Mouse (Mus musculus) central nervous system, embryonic 14 days (tissue): ENCODE data around the gene Olfr1184. TPM values are rescaled to one million over a fixed set of nuclear protein-coding genes. Genes with fewer than 3 reads are reported as not detected.

ENCODE experiments used
- polyA plus RNA-seq: library from polyadenylated mRNA; depleted of rRNA; stranded (reverse); fragments of >200 nt; gene quantifications from 2 replicates; pipeline ENCODE4 v1.2.3, GENCODE M21; 2012; rRNA removed

The Olfr1184 gene
- not detected in 2 replicates for polyA plus RNA-seq

DNA sequence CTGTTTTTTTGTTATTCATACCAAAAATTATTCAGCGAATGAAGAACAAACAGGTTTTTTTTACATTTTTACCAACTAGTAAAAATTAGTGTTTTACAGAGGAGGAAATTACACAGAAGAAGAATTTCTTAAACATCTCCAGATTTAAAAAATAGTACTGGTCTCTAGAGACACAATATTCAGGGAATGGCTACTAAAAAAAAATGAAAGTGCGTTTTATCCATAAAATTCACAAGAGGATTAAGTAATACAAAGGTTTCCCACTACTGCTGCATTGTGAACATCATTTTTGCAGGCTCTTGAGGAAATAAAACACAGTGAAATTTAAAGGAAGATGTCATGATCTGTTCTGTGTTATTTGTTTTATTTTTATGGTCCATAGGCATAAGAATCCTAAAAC lies at the start of gene Olfr1184:
Gene Olfr1184, plus strand, starts transcription at position 301 of the 400 bp plus-strand sequence.

DNA sequence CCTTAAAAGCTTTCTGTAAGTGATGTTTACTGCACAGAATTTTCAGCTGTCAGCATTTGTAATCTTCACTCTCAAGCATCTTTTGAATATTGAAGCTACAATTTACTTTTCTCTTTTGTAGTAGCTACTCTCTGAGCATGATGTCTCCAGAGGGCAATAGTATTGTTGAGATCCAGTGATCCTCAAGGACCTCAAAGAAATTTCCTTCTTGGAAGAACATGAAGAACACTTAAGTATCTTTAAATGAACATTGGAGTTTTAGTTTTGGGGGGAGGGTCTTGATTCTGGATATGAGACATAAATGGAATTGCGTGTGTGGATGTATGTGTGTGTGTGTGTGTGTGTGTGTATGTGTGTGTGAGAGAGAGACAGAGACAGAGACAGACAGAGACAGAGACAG lies 34.4 kb upstream of the Olfr1184 start, which contains the start of gene Gm13757:
Gene Gm13757, minus strand, starts transcription at position 101 of the 400 bp plus-strand sequence.

DNA sequence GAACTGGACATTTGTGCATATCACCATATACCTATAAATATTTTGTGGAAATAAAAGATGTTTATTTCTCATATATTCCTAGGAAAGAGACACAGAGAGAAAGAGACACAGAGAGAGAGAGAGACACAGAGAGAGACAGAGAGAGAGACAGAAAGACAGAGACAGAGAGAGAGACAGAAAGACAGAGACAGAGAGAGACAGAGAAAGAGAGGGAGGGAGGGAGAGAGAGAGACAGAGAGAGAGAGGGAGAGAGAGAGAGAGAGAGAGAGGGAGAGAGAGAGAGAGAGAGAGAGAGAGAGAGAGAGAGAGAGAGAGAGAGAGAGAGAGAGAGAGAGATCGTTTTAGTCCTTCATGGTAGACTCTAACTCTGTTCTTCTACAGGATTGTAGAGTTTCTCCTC lies 28.8 kb upstream of the Olfr1184 start, which contains the start of gene Olfr1183:
Gene Olfr1183, plus strand, starts transcription at position 301 of the 400 bp plus-strand sequence.

DNA sequence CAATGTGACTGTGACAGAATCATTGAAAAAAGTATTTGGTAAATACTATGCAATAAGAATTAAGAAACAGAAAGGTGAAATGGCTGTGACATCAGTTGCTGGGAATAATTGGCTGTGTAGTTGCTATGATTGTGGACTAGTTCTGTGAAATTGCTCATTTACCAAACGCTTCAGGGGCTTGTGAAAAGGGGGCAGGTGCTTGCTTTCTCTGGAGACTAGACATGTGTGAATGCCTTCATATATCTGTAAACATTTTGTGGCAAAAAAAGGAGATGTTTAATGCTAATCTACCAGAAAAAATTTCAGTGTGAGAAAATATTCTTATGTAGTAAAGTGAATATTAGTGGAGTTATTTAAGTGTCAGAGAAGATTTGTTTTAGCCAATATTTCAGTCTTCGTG lies 9.6 kb downstream of the Olfr1184 start, which contains the start of gene Olfr1185-ps1:
Gene Olfr1185-ps1, plus strand, starts transcription at position 301 of the 400 bp plus-strand sequence.

DNA sequence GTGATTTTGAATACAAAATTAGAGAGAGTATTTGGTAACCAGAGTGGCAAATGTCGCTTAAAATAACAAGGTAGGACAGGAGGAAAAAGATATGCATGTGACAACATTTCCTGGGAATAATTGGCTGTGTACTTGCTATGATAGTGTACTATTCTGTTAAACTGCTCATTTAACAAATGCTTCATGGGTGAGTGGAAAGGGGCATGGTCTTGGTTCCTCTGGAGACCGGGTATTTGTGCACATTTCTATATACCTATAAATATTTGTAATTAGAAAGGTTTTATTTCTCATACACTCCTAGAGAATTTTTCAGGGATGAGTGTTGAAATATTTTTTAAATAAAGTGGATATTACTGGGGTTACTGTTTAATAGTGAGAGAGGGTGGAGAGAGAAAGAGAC lies 34.9 kb downstream of the Olfr1184 start, which contains the start of gene Olfr1186:
Gene Olfr1186, plus strand, starts transcription at position 301 of the 400 bp plus-strand sequence.

Other genes with a start within 250 kb of the Olfr1184 start
- not detected in 2 replicates for gene Olfr1173, start 203.7 kb upstream of the Olfr1184 start, polyA plus RNA-seq
- gene Olfr1174-ps, start 168.5 kb upstream of the Olfr1184 start, polyA plus RNA-seq, result not detected in 2 replicates
- gene Olfr1175-ps, start 156.4 kb upstream of the Olfr1184 start, polyA plus RNA-seq, result not detected in 2 replicates
- not detected in 2 replicates for gene Olfr1176, start 146.9 kb upstream of the Olfr1184 start, polyA plus RNA-seq
- gene Olfr1177-ps, start 137.1 kb upstream of the Olfr1184 start, polyA plus RNA-seq, result not detected in 2 replicates
- gene Olfr1178, start 96.5 kb upstream of the Olfr1184 start, polyA plus RNA-seq, result not detected in 2 replicates
- gene Olfr1179, start 77.1 kb upstream of the Olfr1184 start, polyA plus RNA-seq, result not detected in 2 replicates
- not detected in 2 replicates for gene Olfr1180, start 64.4 kb upstream of the Olfr1184 start, polyA plus RNA-seq
- not detected in 2 replicates for gene Olfr1181, start 57.4 kb upstream of the Olfr1184 start, polyA plus RNA-seq
- gene Gm13757, start 34.5 kb upstream of the Olfr1184 start, polyA plus RNA-seq, result not detected in 2 replicates
- not detected in 2 replicates for gene Olfr1183, start 28.7 kb upstream of the Olfr1184 start, polyA plus RNA-seq
- not detected in 2 replicates for gene Olfr1185-ps1, start 9.7 kb downstream of the Olfr1184 start, polyA plus RNA-seq
- not detected in 2 replicates for gene Olfr1186, start 35.0 kb downstream of the Olfr1184 start, polyA plus RNA-seq
- not detected in 2 replicates for gene Olfr1188, start 73.3 kb downstream of the Olfr1184 start, polyA plus RNA-seq
- not detected in 2 replicates for gene Olfr1189, start 102.9 kb downstream of the Olfr1184 start, polyA plus RNA-seq
- not detected in 2 replicates for gene Olfr1191-ps1, start 156.9 kb downstream of the Olfr1184 start, polyA plus RNA-seq
- not detected in 2 replicates for gene Olfr1192-ps1, start 164.9 kb downstream of the Olfr1184 start, polyA plus RNA-seq
- not detected in 2 replicates for gene Olfr1193, start 192.0 kb downstream of the Olfr1184 start, polyA plus RNA-seq
- gene Olfr1195, start 205.6 kb downstream of the Olfr1184 start, polyA plus RNA-seq, result not detected in 2 replicates
- gene Olfr1196, start 221.0 kb downstream of the Olfr1184 start, polyA plus RNA-seq, result not detected in 2 replicates
- not detected in 2 replicates for gene Olfr1197, start 248.8 kb downstream of the Olfr1184 start, polyA plus RNA-seq